19 mouse cellular contexts compared by ENCODE assay signal in genomic region chr4:147018400-147018799, GRCm38 (mm10). TPM values are rescaled to one million over a fixed set of nuclear protein-coding genes. Genes with fewer than 3 reads are reported as not detected.
DNase-seq lines count a peak whose midpoint lies in the region; ATAC-seq and TF ChIP-seq lines count a peak whose summit lies in the region.
"Not testable (repeated sequence)": the region's sequence is repeated elsewhere in the genome, so short reads cannot be mapped to it uniquely, and the experiment has no call there.
"Had no signal": no experiment of that assay in that cellular context is flagged by ENCODE, and none has a peak within 500 bp of the region (broad histone marks: within the 10 kb centered on the region; RNA-seq: fewer than 3 reads in every experiment).

No protein-coding gene starts in this region.

- H3K4me1 ChIP-seq in G1E (ENCODE audit: insufficient read depth, low read depth, low read length); heart, embryonic 11.5 days (ENCODE audit: control insufficient read depth, insufficient read depth, low read length); hindbrain, embryonic 11.5 days (replicated peaks; ENCODE audit: control insufficient read depth, insufficient read depth, low read length); kidney, postnatal 0 days (replicated peaks; ENCODE audit: insufficient read depth, low read length); limb, embryonic 11.5 days (ENCODE audit: control insufficient read depth, insufficient read depth, low read length); midbrain, embryonic 11.5 days (ENCODE audit: control insufficient read depth, insufficient read depth, low read length); neural tube, embryonic 11.5 days (ENCODE audit: control insufficient read depth, insufficient read depth, low read length); stomach, embryonic 14.5 days (ENCODE audit: control insufficient read depth, insufficient read depth, low read length): not testable (repeated sequence)

- WGBS in heart, embryonic 11.5 days (ENCODE audit: insufficient replicate concordance) = no CpG with 5 or more reads among the region's 1 CpGs
- no CpG with 5 or more reads among the region's 1 CpGs for WGBS in hindbrain, embryonic 11.5 days
- WGBS in kidney, postnatal 0 days = no CpG with 5 or more reads among the region's 1 CpGs
- no CpG with 5 or more reads among the region's 1 CpGs for WGBS in limb, embryonic 11.5 days
- no CpG with 5 or more reads among the region's 1 CpGs for WGBS in midbrain, embryonic 11.5 days
- WGBS in neural tube, embryonic 11.5 days = no CpG with 5 or more reads among the region's 1 CpGs
- no CpG with 5 or more reads among the region's 1 CpGs for WGBS in stomach, embryonic 14.5 days

- H3K27me3 ChIP-seq in G1E (ENCODE audit: insufficient read depth, low read length); heart, embryonic 11.5 days (ENCODE audit: control insufficient read depth, insufficient read depth, low read length); hindbrain, embryonic 11.5 days (ENCODE audit: control insufficient read depth, insufficient read depth, low read length); kidney, postnatal 0 days (ENCODE audit: insufficient read depth, low read length); limb, embryonic 11.5 days (ENCODE audit: control insufficient read depth, insufficient read depth, low read length); midbrain, embryonic 11.5 days (ENCODE audit: control insufficient read depth, insufficient read depth, low read length); neural tube, embryonic 11.5 days (ENCODE audit: control insufficient read depth, insufficient read depth, low read length); stomach, embryonic 14.5 days (ENCODE audit: control insufficient read depth, insufficient read depth, low read length): not testable (repeated sequence)

- H3K4me3 ChIP-seq in G1E (ENCODE audit: low read depth, low read length); heart, embryonic 11.5 days (ENCODE audit: low read depth, low read length); hindbrain, embryonic 11.5 days (ENCODE audit: low read depth, low read length); kidney, postnatal 0 days (replicated peaks; ENCODE audit: low read depth, low read length); limb, embryonic 11.5 days (ENCODE audit: low read depth, low read length); midbrain, embryonic 11.5 days (ENCODE audit: low read depth, low read length); neural tube, embryonic 11.5 days (ENCODE audit: low read depth, low read length); stomach, embryonic 14.5 days (ENCODE audit: low read depth, low read length): not testable (repeated sequence)

- not testable (repeated sequence) for DNase-seq in G1E (ENCODE audit: low spot score); hindbrain, embryonic 11.5 days (ENCODE audit: low spot score); kidney, postnatal 0 days (ENCODE audit: low spot score); limb, embryonic 11.5 days (ENCODE audit: low spot score); midbrain, embryonic 11.5 days (ENCODE audit: low spot score, missing footprints); neural tube, embryonic 11.5 days (ENCODE audit: low spot score)

- not testable (repeated sequence) for H3K9me3 ChIP-seq in G1E (replicated peaks); heart, embryonic 11.5 days (replicated peaks; ENCODE audit: control insufficient read depth, low read length); hindbrain, embryonic 11.5 days (ENCODE audit: control insufficient read depth, low read length); kidney, postnatal 0 days (replicated peaks; ENCODE audit: low read length); limb, embryonic 11.5 days (ENCODE audit: control insufficient read depth, low read length); midbrain, embryonic 11.5 days (ENCODE audit: control insufficient read depth, low read length); neural tube, embryonic 11.5 days (ENCODE audit: control insufficient read depth, low read length); stomach, embryonic 14.5 days (ENCODE audit: control insufficient read depth, low read depth, low read length)

- H3K27ac ChIP-seq in heart, embryonic 11.5 days (ENCODE audit: low read depth, low read length); hindbrain, embryonic 11.5 days (ENCODE audit: low read depth, low read length); kidney, postnatal 0 days; limb, embryonic 11.5 days (replicated peaks; ENCODE audit: low read depth, low read length); midbrain, embryonic 11.5 days (ENCODE audit: low read depth, low read length); neural tube, embryonic 11.5 days (ENCODE audit: low read depth, low read length); stomach, embryonic 14.5 days (ENCODE audit: low read length): not testable (repeated sequence)

- ATAC-seq in G1E (ENCODE audit: extremely low read depth, insufficient number of reproducible peaks, low FRiP score, poor library complexity, severe bottlenecking) = peak; percentile 34; the same call in 1 of the 2 replicates
- peak; percentile 49; the same call in 1 of the 2 replicates for ATAC-seq in heart, embryonic 11.5 days (replicated peaks; ENCODE audit: insufficient number of reproducible peaks, low FRiP score, low TSS enrichment)
- peak; percentile 56; the same call in 1 of the 2 replicates for ATAC-seq in hindbrain, embryonic 11.5 days (ENCODE audit: low FRiP score)
- ATAC-seq in kidney, postnatal 0 days (replicated peaks; ENCODE audit: low FRiP score, low read depth) = 0 out of 2 replicates have a peak, but pooled peaks have one; percentile 52
- peak; percentile 72; the same call in 1 of the 2 replicates for ATAC-seq in limb, embryonic 11.5 days (ENCODE audit: insufficient number of reproducible peaks, low FRiP score, low TSS enrichment, low read depth)
- ATAC-seq in midbrain, embryonic 11.5 days (ENCODE audit: low FRiP score) = 0 out of 2 replicates have a peak, but pooled peaks have one; percentile 58
- ATAC-seq in neural tube, embryonic 11.5 days (ENCODE audit: insufficient read depth, low FRiP score, low TSS enrichment) = peak; percentile 55; the same call in 1 of the 2 replicates
- peak; percentile 61; the same call in 1 of the 2 replicates for ATAC-seq in stomach, embryonic 14.5 days (ENCODE audit: insufficient number of reproducible peaks, insufficient read depth, low FRiP score, low read depth)

- H3K4me2 ChIP-seq in heart, embryonic 11.5 days; hindbrain, embryonic 11.5 days (replicated peaks; ENCODE audit: low read depth, low read length); kidney, postnatal 0 days (ENCODE audit: low read length); limb, embryonic 11.5 days (ENCODE audit: low read depth, severe bottlenecking); midbrain, embryonic 11.5 days; neural tube, embryonic 11.5 days (ENCODE audit: low read depth); stomach, embryonic 14.5 days (replicated peaks; ENCODE audit: low read depth, low read length): not testable (repeated sequence)

- not testable (repeated sequence) for H3K36me3 ChIP-seq in G1E (replicated peaks); heart, embryonic 11.5 days (ENCODE audit: control insufficient read depth, insufficient read depth, low read length); hindbrain, embryonic 11.5 days (ENCODE audit: control insufficient read depth, insufficient read depth, low read length); kidney, postnatal 0 days (ENCODE audit: insufficient read depth, low read length); limb, embryonic 11.5 days (ENCODE audit: control insufficient read depth, insufficient read depth, low read length); midbrain, embryonic 11.5 days (ENCODE audit: control insufficient read depth, insufficient read depth, low read length); neural tube, embryonic 11.5 days (ENCODE audit: control insufficient read depth, insufficient read depth, low read length); stomach, embryonic 14.5 days (ENCODE audit: control insufficient read depth, insufficient read depth, low read length)

- not testable (repeated sequence) for H3K9ac ChIP-seq in heart, embryonic 11.5 days (ENCODE audit: low read depth, low read length); hindbrain, embryonic 11.5 days (ENCODE audit: low read depth, low read length); kidney, postnatal 0 days (ENCODE audit: low read depth, low read length); limb, embryonic 11.5 days (ENCODE audit: low read length); midbrain, embryonic 11.5 days (ENCODE audit: low read length); neural tube, embryonic 11.5 days (ENCODE audit: low read length); stomach, embryonic 14.5 days (replicated peaks; ENCODE audit: low read depth, low read length)

- TF ChIP-seq CTCF in G1E (IDR thresholded peaks at IDR 0.05; ENCODE audit: low read depth, low read length); kidney, postnatal 0 days (IDR thresholded peaks at IDR 0.05; ENCODE audit: low read depth): not testable (repeated sequence)

RNA-seq across cellular contexts. Expression of gene Rex2, which starts 3.2 kb away (rescaled TPM):
- 0.23 TPM in 1 of 2 replicates, not detected in the other for total RNA-seq in G1E (2014; fragmentation: Nextera tagmentation)
- total RNA-seq in G1E (2017) = 0.46 and 0.66 TPM in 2 replicates
- 0.02 TPM in 1 of 2 replicates, not detected in the other for polyA plus RNA-seq in G1E (2012)
- not detected in 2 replicates for polyA plus RNA-seq in heart, embryonic 11.5 days (2014; fragmentation: Nextera tagmentation; extraction: Ambion mirVana)
- polyA plus RNA-seq in hindbrain, embryonic 11.5 days (2014; fragmentation: Nextera tagmentation; extraction: Ambion mirVana) = not detected in 2 replicates
- not detected in 2 replicates for polyA plus RNA-seq in kidney, postnatal 0 days (2015; fragmentation: Nextera tagmentation; extraction: Ambion mirVana)
- not detected in 2 replicates for polyA plus RNA-seq in limb, embryonic 11.5 days (2014; fragmentation: Nextera tagmentation; extraction: Ambion mirVana)
- polyA plus RNA-seq in midbrain, embryonic 11.5 days (2014; fragmentation: Nextera tagmentation; extraction: Ambion mirVana) = not detected in 2 replicates
- polyA plus RNA-seq in neural tube, embryonic 11.5 days (2014; fragmentation: Nextera tagmentation; extraction: Ambion mirVana) = not detected in 2 replicates
- polyA plus RNA-seq in stomach, embryonic 14.5 days (2014; fragmentation: Nextera tagmentation; extraction: Ambion mirVana) = not detected in 2 replicates
- total RNA-seq: CH12.LX had no signal
- polyA plus RNA-seq: adrenal gland, adult 2 months; brain, embryonic 14.5 days had no signal

RNA-seq across cellular contexts. Expression of gene Zfp989, which starts 46.6 kb away (rescaled TPM):
- total RNA-seq in G1E (2014; fragmentation: Nextera tagmentation) (0.75 and 0.78 TPM in 2 replicates), G1E (2017) (not detected in 2 replicates)
- not detected in 2 replicates for polyA plus RNA-seq in G1E (2012)
- not detected in 2 replicates for polyA plus RNA-seq in heart, embryonic 11.5 days (2014; fragmentation: Nextera tagmentation; extraction: Ambion mirVana)
- polyA plus RNA-seq in hindbrain, embryonic 11.5 days (2014; fragmentation: Nextera tagmentation; extraction: Ambion mirVana) = not detected in 2 replicates
- not detected in 2 replicates for polyA plus RNA-seq in kidney, postnatal 0 days (2015; fragmentation: Nextera tagmentation; extraction: Ambion mirVana)
- polyA plus RNA-seq in limb, embryonic 11.5 days (2014; fragmentation: Nextera tagmentation; extraction: Ambion mirVana) = not detected in 2 replicates
- polyA plus RNA-seq in midbrain, embryonic 11.5 days (2014; fragmentation: Nextera tagmentation; extraction: Ambion mirVana) = not detected in 2 replicates
- not detected in 2 replicates for polyA plus RNA-seq in neural tube, embryonic 11.5 days (2014; fragmentation: Nextera tagmentation; extraction: Ambion mirVana)
- 0.52 TPM in 1 of 2 replicates, not detected in the other for polyA plus RNA-seq in stomach, embryonic 14.5 days (2014; fragmentation: Nextera tagmentation; extraction: Ambion mirVana)
- total RNA-seq: adrenal gland, adult 18-20 months; adrenal gland, adult 2 months; adrenal gland, adult 8-10 months; adrenal gland, postnatal 10 days; adrenal gland, postnatal 14 days; adrenal gland, postnatal 36 days; CH12.LX; MEL had no signal
- polyA plus RNA-seq: adrenal gland, adult 2 months; C2C12; CD4-positive, CD25-positive, alpha-beta regulatory T cell, adult 4 months had no signal
